Mouse (Mus musculus): Measurements from ENCODE around the gene Wdr34. TPM values are rescaled to one million over a fixed set of nuclear protein-coding genes. Genes with fewer than 3 reads are reported as not detected.

Gene Wdr34
- polyA plus RNA-seq, 1 experiment from 2014 or later = 29.8 TPM

DNA sequence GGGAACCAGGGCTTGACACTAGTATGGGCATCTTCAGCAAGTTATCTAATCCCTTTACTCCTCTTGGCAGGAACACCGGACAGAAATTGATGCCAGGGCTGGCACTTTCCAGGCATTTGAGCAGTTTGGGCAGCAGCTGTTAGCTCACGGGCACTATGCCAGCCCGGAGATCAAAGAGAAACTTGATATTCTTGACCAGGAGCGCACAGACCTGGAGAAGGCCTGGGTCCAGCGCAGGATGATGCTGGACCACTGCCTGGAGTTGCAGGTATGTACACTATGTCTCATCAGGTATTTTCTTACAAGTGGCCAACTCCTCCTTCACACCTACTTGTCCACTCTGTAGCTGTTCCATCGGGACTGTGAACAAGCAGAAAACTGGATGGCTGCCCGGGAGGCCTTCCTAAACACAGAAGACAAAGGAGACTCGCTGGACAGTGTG, 37.8 kb downstream of the Wdr34 start:
- Histone ChIP-seq H3K36me3 (replicated peaks; ENCODE audit: control insufficient read depth, insufficient read depth, low read depth, low read length) (peaks cover 36% of the 10 kb centered on the region), H3K4me1 (ENCODE audit: control insufficient read depth, insufficient read depth, low read length) (no peaks in the 10 kb centered on the region), H3K4me3 (ENCODE audit: low read depth, low read length) (no peak overlapping the region), H3K27ac (replicated peaks; ENCODE audit: low read depth, low read length) (no peak overlapping the region), H3K9ac (replicated peaks; ENCODE audit: low read length) (no peak overlapping the region), H3K4me2 (ENCODE audit: low read depth, low read length) (no peak overlapping the region), H3K27me3 (ENCODE audit: control insufficient read depth, insufficient read depth, low read length) (no peaks in the 10 kb centered on the region), H3K9me3 (replicated peaks; ENCODE audit: control insufficient read depth, low read length) (no peaks in the 10 kb centered on the region)
- WGBS = 90% methylated on average over 8 of the region's 8 CpGs
- no peak for DNase-seq (ENCODE audit: low spot score)
- no peak for ATAC-seq (replicated peaks; ENCODE audit: insufficient number of reproducible peaks, low FRiP score, low TSS enrichment, low read depth)

DNA sequence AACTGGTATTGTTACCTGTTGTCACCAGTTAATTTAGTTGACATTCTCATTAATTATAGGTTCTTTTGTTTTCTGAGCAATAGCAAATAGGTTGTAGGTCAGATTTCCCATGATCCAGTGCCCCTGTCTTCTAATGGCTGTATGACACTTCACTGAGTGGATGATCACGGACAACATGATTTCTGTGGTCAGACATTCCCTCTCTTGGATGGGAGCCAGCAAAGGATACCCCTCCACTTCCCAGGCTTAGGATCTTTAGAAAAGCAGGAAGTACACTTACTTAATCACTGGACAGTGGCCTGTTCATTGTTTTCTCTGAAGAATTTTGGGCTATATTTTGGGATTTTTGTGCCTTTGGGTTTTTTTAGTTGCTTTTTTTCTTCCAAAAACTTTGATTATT, 39.6 kb downstream of the Wdr34 start:
- Histone ChIP-seq H3K4me2 (ENCODE audit: low read depth, low read length) (no peak overlapping the region), H3K9ac (replicated peaks; ENCODE audit: low read length) (no peak overlapping the region), H3K27ac (replicated peaks; ENCODE audit: low read depth, low read length) (no peak overlapping the region), H3K4me3 (ENCODE audit: low read depth, low read length) (no peak overlapping the region), H3K4me1 (ENCODE audit: control insufficient read depth, insufficient read depth, low read length) (no peaks in the 10 kb centered on the region), H3K27me3 (ENCODE audit: control insufficient read depth, insufficient read depth, low read length) (no peaks in the 10 kb centered on the region), H3K9me3 (replicated peaks; ENCODE audit: control insufficient read depth, low read length) (no peaks in the 10 kb centered on the region), H3K36me3 (replicated peaks; ENCODE audit: control insufficient read depth, insufficient read depth, low read depth, low read length) (peaks cover 25% of the 10 kb centered on the region)
- no peak for ATAC-seq (replicated peaks; ENCODE audit: insufficient number of reproducible peaks, low FRiP score, low TSS enrichment, low read depth)
- WGBS = 76% methylated on average over 1 of the region's 1 CpGs
- no peak for DNase-seq (ENCODE audit: low spot score)

DNA sequence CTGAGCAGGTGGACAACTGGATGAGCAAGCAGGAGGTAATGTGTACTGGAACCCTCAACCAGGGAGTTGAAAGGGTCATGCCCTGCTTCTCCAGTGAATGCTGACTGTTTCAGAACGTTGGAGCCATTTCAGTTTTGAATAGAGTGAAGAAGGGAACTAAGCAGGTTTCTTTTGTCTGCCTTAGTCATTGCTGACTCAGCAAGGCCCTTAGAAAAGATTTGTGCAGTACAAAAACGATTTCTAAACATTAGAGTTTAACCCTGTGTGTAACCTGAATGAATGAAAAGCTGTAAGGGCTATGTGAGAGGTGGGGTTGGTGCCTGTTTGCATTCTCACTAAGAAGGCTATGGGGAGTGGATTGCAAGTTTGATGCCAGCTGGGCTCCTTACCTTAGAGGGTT, 56.7 kb downstream of the Wdr34 start:
- no peak overlapping the region for H3K27ac ChIP-seq (replicated peaks; ENCODE audit: low read depth, low read length)
- H3K27me3 ChIP-seq (ENCODE audit: control insufficient read depth, insufficient read depth, low read length) = no peaks in the 10 kb centered on the region
- ATAC-seq (replicated peaks; ENCODE audit: insufficient number of reproducible peaks, low FRiP score, low TSS enrichment, low read depth) = no peak
- H3K9me3 ChIP-seq (replicated peaks; ENCODE audit: control insufficient read depth, low read length) = no peaks in the 10 kb centered on the region
- H3K36me3 ChIP-seq (replicated peaks; ENCODE audit: control insufficient read depth, insufficient read depth, low read depth, low read length) = peaks cover 32% of the 10 kb centered on the region
- DNase-seq (ENCODE audit: low spot score) = no peak
- H3K4me2 ChIP-seq (ENCODE audit: low read depth, low read length) = no peak overlapping the region
- no peak overlapping the region for H3K4me3 ChIP-seq (ENCODE audit: low read depth, low read length)
- 67% methylated on average over 2 of the region's 2 CpGs for WGBS
- no peak overlapping the region for H3K9ac ChIP-seq (replicated peaks; ENCODE audit: low read length)
- no peaks in the 10 kb centered on the region for H3K4me1 ChIP-seq (ENCODE audit: control insufficient read depth, insufficient read depth, low read length)

Small RNA genes within 50 kb of the gene (microRNA-seq; reads per million reads assigned to microRNA genes)
- not detected for gene Mir6997 (ENCODE audit: borderline number of aligned reads)

Other genes with a start within 250 kb of the Wdr34 start
- 11.0 and 11.3 TPM in 2 replicates for gene Slc27a4, start 246.2 kb downstream of the Wdr34 start, polyA plus RNA-seq (2014; fragmentation: Nextera tagmentation; extraction: Ambion mirVana)
- gene Urm1, start 228.8 kb downstream of the Wdr34 start, polyA plus RNA-seq (2014; fragmentation: Nextera tagmentation; extraction: Ambion mirVana) = 17.6 and 18.4 TPM in 2 replicates
- 6.1 and 7.5 TPM in 2 replicates for gene Cercam, start 179.7 kb downstream of the Wdr34 start, polyA plus RNA-seq (2014; fragmentation: Nextera tagmentation; extraction: Ambion mirVana)
- 66.4 and 69.8 TPM in 2 replicates for gene Odf2, start 159.7 kb downstream of the Wdr34 start, polyA plus RNA-seq (2014; fragmentation: Nextera tagmentation; extraction: Ambion mirVana)
- 56.8 and 57.7 TPM in 2 replicates for gene Gle1, start 113.5 kb downstream of the Wdr34 start, polyA plus RNA-seq (2014; fragmentation: Nextera tagmentation; extraction: Ambion mirVana)
- 104 and 108 TPM in 2 replicates for gene Sptan1, start 83.3 kb downstream of the Wdr34 start, polyA plus RNA-seq (2014; fragmentation: Nextera tagmentation; extraction: Ambion mirVana)
- 705 and 768 TPM in 2 replicates for gene Set, start 8.5 kb upstream of the Wdr34 start, polyA plus RNA-seq (2014; fragmentation: Nextera tagmentation; extraction: Ambion mirVana)
- 7.8 and 8.8 TPM in 2 replicates for gene Pkn3, start 28.8 kb upstream of the Wdr34 start, polyA plus RNA-seq (2014; fragmentation: Nextera tagmentation; extraction: Ambion mirVana)
- 30.9 and 31.6 TPM in 2 replicates for gene Zdhhc12, start 44.8 kb upstream of the Wdr34 start, polyA plus RNA-seq (2014; fragmentation: Nextera tagmentation; extraction: Ambion mirVana)
- gene Zer1, start 75.7 kb upstream of the Wdr34 start, polyA plus RNA-seq (2014; fragmentation: Nextera tagmentation; extraction: Ambion mirVana) = 5.2 and 5.3 TPM in 2 replicates
- gene Tbc1d13, start 84.9 kb upstream of the Wdr34 start, polyA plus RNA-seq (2014; fragmentation: Nextera tagmentation; extraction: Ambion mirVana) = 11.0 and 14.1 TPM in 2 replicates
- gene Endog, start 122.6 kb upstream of the Wdr34 start, polyA plus RNA-seq (2014; fragmentation: Nextera tagmentation; extraction: Ambion mirVana) = 14.4 and 16.9 TPM in 2 replicates
- gene Spout1, start 129.6 kb upstream of the Wdr34 start, polyA plus RNA-seq (2014; fragmentation: Nextera tagmentation; extraction: Ambion mirVana) = 75.4 and 82.5 TPM in 2 replicates
- 6.7 and 8.1 TPM in 2 replicates for gene Kyat1, start 157.0 kb upstream of the Wdr34 start, polyA plus RNA-seq (2014; fragmentation: Nextera tagmentation; extraction: Ambion mirVana)
- 50.3 and 50.5 TPM in 2 replicates for gene Lrrc8a, start 188.8 kb upstream of the Wdr34 start, polyA plus RNA-seq (2014; fragmentation: Nextera tagmentation; extraction: Ambion mirVana)
- 0.13 TPM in 1 of 2 replicates, not detected in the other for gene Gm28035, start 191.7 kb upstream of the Wdr34 start, polyA plus RNA-seq (2014; fragmentation: Nextera tagmentation; extraction: Ambion mirVana)
- 2.3 and 4.5 TPM in 2 replicates for gene Phyhd1, start 217.3 kb upstream of the Wdr34 start, polyA plus RNA-seq (2014; fragmentation: Nextera tagmentation; extraction: Ambion mirVana)
- gene Gm28038, start 232.2 kb upstream of the Wdr34 start, polyA plus RNA-seq (2014; fragmentation: Nextera tagmentation; extraction: Ambion mirVana) = not detected in 2 replicates
- gene Dolk, start 237.5 kb upstream of the Wdr34 start, polyA plus RNA-seq (2014; fragmentation: Nextera tagmentation; extraction: Ambion mirVana) = 21.5 and 26.5 TPM in 2 replicates
- 54.0 and 58.9 TPM in 2 replicates for gene Nup188, start 237.5 kb upstream of the Wdr34 start, polyA plus RNA-seq (2014; fragmentation: Nextera tagmentation; extraction: Ambion mirVana)